Mouse (Mus musculus) G1E (cell line): Measurements from ENCODE around the gene Hoxc9. TPM values are rescaled to one million over a fixed set of nuclear protein-coding genes. Genes with fewer than 3 reads are reported as not detected.

Experiments used
- ATAC-seq: 2 replicates; pipeline ENCODE4 v1.8.0; 2016; ENCODE audit warnings: mild to moderate bottlenecking; ENCODE audit not compliant: insufficient number of reproducible peaks, poor library complexity, low FRiP score, severe bottlenecking; ENCODE audit errors: extremely low read depth
- DNase-seq: peaks from one replicate; pipeline ENCODE4 v3.0.0; 2012; ENCODE audit warnings: low spot score
- H3K27me3 ChIP-seq: 2 replicates; pipeline ENCODE4 v1.6.1; 2012; ENCODE audit warnings: mild to moderate bottlenecking, low read length, inconsistent platforms; ENCODE audit not compliant: insufficient read depth
- H3K36me3 ChIP-seq: replicated peaks from 2 replicates; pipeline ENCODE3; 2012; ENCODE audit warnings: mild to moderate bottlenecking, inconsistent platforms
- H3K4me1 ChIP-seq: 2 replicates; pipeline ENCODE4 v1.6.1; 2012; ENCODE audit warnings: low read depth, low read length, inconsistent platforms, mixed read lengths; ENCODE audit not compliant: insufficient read depth
- H3K4me3 ChIP-seq: 2 replicates; pipeline ENCODE4 v1.5.1; 2012; ENCODE audit warnings: low read depth, mild to moderate bottlenecking, inconsistent platforms, low read length, moderate library complexity, mixed read lengths
- H3K9me3 ChIP-seq: replicated peaks from 2 replicates; pipeline ENCODE4 v1.6.1; 2012; ENCODE audit warnings: inconsistent platforms
- CTCF ChIP-seq: IDR thresholded peaks from 2 replicates; pipeline ENCODE4 v1.5.1; 2012; ENCODE audit warnings: low read depth, low read length, inconsistent platforms, mixed read lengths
- GATA1 ChIP-seq: IDR thresholded peaks from 2 replicates; pipeline ENCODE4 v1.6.1; 2012; ENCODE audit warnings: borderline replicate concordance, low read length, inconsistent platforms, mixed read lengths
- GATA2 ChIP-seq: IDR thresholded peaks from 2 replicates; pipeline ENCODE4 v1.6.1; 2012; ENCODE audit warnings: low read depth, low read length, inconsistent platforms, borderline replicate concordance
- POLR2AphosphoS5 ChIP-seq: IDR thresholded peaks from 2 replicates; pipeline ENCODE4 v1.6.1; 2012; ENCODE audit warnings: low read depth, low read length, inconsistent platforms; ENCODE audit not compliant: insufficient replicate concordance
- TAL1 ChIP-seq: conservative IDR thresholded peaks from 2 replicates; pipeline ENCODE4 v1.6.1; 2012; ENCODE audit warnings: low read depth, low read length, inconsistent platforms, mixed read lengths
- polyA plus RNA-seq: library from polyadenylated mRNA; stranded (reverse); fragments of >175 nt; gene quantifications from 2 replicates; pipeline ENCODE4 v1.2.3, GENCODE M21; 2012
- total RNA-seq, 2 experiments: library from RNA; stranded (forward) in 1 of 2; stranded (reverse) in 1 of 2; fragments of 200-1000 nt in 1 of 2; fragments of >200 nt in 1 of 2; fragmentation: Nextera tagmentation in 1 of 2; gene quantifications; 2 replicates each; pipeline ENCODE4 v1.2.3; 2014 to 2017

The Hoxc9 gene
- total and polyA plus RNA-seq, 3 experiments: 3.9 to 9.8 (median 7.9) TPM

DNA sequence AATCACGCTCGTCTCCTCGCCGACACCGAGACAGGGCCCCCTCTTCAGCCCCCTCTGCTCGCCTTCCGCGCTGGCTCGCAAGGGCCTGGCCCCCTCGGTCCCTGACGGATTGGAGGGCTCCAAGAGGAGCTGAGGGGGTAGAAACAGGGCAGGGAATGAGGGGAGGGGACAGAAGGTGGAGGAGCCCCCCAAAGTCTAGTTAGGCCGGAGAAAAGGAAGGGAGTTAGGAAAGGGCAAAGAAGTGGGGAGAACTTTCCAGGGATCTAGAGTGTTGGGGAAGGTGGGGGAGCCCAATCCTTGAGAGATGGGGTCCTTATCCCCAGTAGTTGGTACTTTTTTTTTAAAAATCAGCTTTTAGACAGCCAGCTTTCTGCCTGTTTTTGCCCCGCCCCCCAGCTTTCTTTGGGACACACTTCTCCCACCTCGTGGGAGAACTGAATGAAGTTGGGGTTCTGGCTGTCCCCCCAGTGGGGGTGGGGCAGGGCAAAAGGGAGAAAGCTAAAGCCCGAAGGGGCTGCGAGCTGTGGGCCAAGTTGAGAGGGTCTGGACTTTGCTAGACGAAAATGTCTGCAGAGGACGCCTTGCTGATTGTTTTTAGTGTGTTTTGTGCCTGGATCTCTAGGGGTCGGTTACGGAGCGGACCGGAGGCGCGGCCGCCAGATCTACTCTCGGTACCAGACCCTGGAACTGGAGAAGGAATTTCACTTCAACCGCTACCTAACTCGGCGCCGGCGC is 34.0 kb downstream of the Hoxc9 start:
- DNase-seq (no peak), ATAC-seq (no peak)
- TF ChIP-seq GATA2 (no peak), TAL1 (no peak), GATA1 (no peak), POLR2AphosphoS5 (no peak), CTCF (no peak)
- H3K36me3 ChIP-seq: peaks cover 14% of the 10 kb centered on the region
- no peaks in the 10 kb centered on the region for H3K27me3 ChIP-seq
- H3K4me3 ChIP-seq: peak overlapping the region; percentile 77
- peaks cover 83% of the 10 kb centered on the region for H3K4me1 ChIP-seq
- no peaks in the 10 kb centered on the region for H3K9me3 ChIP-seq

DNA sequence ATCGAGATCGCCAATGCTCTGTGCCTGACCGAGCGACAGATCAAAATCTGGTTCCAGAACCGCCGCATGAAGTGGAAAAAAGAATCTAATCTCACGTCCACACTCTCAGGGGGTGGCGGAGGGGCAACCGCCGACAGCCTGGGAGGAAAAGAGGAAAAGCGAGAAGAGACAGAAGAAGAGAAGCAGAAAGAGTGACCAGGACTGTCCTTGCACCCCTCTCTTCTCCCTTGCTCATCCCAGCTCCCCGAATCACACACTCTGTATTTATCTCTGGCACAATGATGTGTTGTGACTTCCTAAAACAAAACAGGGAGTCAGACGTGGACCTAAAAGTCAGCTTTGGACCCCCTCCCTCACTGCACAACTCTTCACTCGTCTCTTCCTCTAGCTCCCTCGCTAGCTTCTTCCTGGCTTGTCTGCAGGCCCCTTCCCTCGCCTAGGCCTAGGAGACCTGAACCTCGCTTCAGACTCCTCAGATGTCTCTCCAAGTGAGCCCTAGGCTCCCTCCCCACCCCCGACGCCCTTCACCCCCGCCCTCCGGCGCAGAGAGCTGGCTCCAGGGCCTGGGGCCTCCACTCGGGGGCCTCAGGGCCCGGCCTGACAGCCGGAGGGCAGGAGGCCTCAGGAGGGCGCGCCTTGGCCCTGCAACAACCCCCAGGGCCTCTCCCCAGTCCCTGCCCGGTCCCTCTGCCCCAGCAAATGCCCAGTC is 34.8 kb downstream of the Hoxc9 start:
- ATAC-seq (no peak), DNase-seq (peak; percentile 77)
- H3K36me3 ChIP-seq: peaks cover 14% of the 10 kb centered on the region
- H3K4me1 ChIP-seq: peaks cover 83% of the 10 kb centered on the region
- TF ChIP-seq CTCF: no peak
- TF ChIP-seq GATA1: no peak
- no peak for TF ChIP-seq TAL1
- TF ChIP-seq GATA2: no peak
- no peak for TF ChIP-seq POLR2AphosphoS5
- no peaks in the 10 kb centered on the region for H3K27me3 ChIP-seq
- H3K4me3 ChIP-seq: peak overlapping the region; percentile 77
- no peaks in the 10 kb centered on the region for H3K9me3 ChIP-seq

GRCm38 (mm10) chr15:103011928-103012486 is 35.8 kb downstream of the Hoxc9 start:
- ATAC-seq: peak; percentile 36

DNA sequence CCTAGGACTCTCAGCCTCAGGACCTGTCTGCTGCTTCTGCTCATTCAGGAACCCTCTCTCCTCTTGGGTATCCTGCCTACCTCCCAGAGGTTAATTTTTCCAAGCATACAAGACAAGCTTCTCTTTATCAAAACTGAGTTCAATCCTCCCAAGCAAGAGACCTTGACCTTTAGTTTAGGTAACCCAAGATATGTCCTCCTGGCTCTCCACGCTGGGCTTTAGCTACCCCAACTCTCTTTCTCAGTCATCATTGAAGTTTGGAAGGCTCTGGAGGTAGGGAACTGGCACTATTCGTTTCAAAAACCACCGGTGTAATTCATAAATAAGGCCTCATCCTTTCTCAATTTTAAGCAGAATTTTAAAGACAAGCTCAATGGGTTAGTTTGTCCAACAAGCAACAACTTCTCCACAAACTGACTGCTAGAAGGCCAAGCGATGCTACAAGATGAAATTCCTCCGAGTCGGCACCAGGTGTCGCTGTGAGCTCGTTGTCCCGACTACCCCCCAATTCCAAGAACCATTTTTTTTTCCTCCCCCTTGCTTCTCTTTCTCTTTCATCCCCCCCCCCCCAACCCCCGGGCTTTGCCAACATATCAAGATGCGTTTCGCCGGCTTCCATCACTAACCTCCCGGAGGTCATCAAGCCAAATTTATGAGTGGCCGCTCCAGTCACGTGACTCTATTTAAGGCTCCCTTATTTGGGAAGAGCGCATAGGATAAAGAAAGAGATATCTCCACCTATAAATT is 37.2 kb downstream of the Hoxc9 start:
- Histone ChIP-seq H3K36me3 (peaks cover 17% of the 10 kb centered on the region), H3K4me1 (peaks cover 84% of the 10 kb centered on the region), H3K27me3 (no peaks in the 10 kb centered on the region), H3K9me3 (no peaks in the 10 kb centered on the region), H3K4me3 (peak overlapping the region; percentile 77)
- DNase-seq: peak; percentile 65
- peak; percentile 56 for TF ChIP-seq CTCF
- TF ChIP-seq TAL1: no peak
- no peak for ATAC-seq

More at GRCm38 (mm10) chr15:103011928-103012486, 35.8 kb downstream of the Hoxc9 start:
- peak overlapping the region; percentile 77 for H3K4me3 ChIP-seq
- H3K36me3 ChIP-seq: peaks cover 18% of the 10 kb centered on the region
- DNase-seq: peak; percentile 72
- peaks cover 84% of the 10 kb centered on the region for H3K4me1 ChIP-seq
- no peak for TF ChIP-seq GATA2
- TF ChIP-seq GATA1: no peak
- no peak for TF ChIP-seq POLR2AphosphoS5
- TF ChIP-seq TAL1: no peak
- no peak for TF ChIP-seq CTCF
- H3K9me3 ChIP-seq: no peaks in the 10 kb centered on the region
- H3K27me3 ChIP-seq: no peaks in the 10 kb centered on the region

- peak overlapping the region; percentile 77 for H3K4me3 ChIP-seq
Measured at GRCm38 (mm10) chr15:103014166-103015008, 38.1 kb downstream of the Hoxc9 start.

GRCm38 (mm10) chr15:103015009-103015399 is 38.8 kb downstream of the Hoxc9 start:
- ATAC-seq: no peak
- no peak for DNase-seq
- H3K4me1 ChIP-seq: peaks cover 85% of the 10 kb centered on the region
- peak overlapping the region; percentile 77 for H3K4me3 ChIP-seq
- TF ChIP-seq GATA1 (no peak), TAL1 (no peak), CTCF (no peak), POLR2AphosphoS5 (no peak), GATA2 (no peak)
- peaks cover 16% of the 10 kb centered on the region for H3K36me3 ChIP-seq
- H3K9me3 ChIP-seq: no peaks in the 10 kb centered on the region
- H3K27me3 ChIP-seq: no peaks in the 10 kb centered on the region

More at GRCm38 (mm10) chr15:103014166-103015008, 38.1 kb downstream of the Hoxc9 start:
- Histone ChIP-seq H3K4me1 (peaks cover 85% of the 10 kb centered on the region), H3K27me3 (no peaks in the 10 kb centered on the region), H3K9me3 (no peaks in the 10 kb centered on the region), H3K36me3 (peaks cover 16% of the 10 kb centered on the region)
- no peak for ATAC-seq
- peak; percentile 58 for DNase-seq
- no peak for TF ChIP-seq TAL1
- TF ChIP-seq GATA2: no peak
- no peak for TF ChIP-seq GATA1
- TF ChIP-seq CTCF: no peak
- TF ChIP-seq POLR2AphosphoS5: no peak
